ENCODE assay signal across 8 mouse cellular contexts in the genomic region with DNA sequence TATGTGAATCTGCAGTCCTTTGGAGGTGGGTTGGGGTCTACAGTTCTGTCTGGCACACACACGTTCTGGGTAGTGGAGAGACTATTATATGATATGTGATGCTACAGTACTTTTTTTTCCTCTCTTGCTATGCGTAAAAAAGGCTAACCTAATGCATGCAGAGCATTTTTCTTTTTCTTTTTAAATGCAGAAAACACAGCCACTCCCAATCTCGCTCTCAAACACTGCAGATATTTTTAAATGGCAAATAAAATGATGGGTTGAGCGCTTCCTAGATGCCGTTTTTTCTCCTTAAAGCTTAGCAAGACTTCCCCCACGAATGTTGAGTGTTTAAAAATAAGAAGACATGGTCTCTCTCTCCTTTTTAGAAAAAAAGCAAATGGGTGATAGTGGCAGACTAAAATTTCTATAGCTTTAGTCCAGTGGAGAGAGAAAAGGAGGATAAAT. TPM values are rescaled to one million over a fixed set of nuclear protein-coding genes. Genes with fewer than 3 reads are reported as not detected.
DNase-seq lines count a peak whose midpoint lies in the region; ATAC-seq and TF ChIP-seq lines count a peak whose summit lies in the region.

No protein-coding gene starts in this region.

- H3K27me3 ChIP-seq in erythroblast, embryonic 14.5 days (ENCODE audit: control insufficient read depth), result peaks cover 54% of the 10 kb centered on the region
- no peaks in the 10 kb centered on the region for H3K27me3 ChIP-seq in limb, embryonic 10.5 days (ENCODE audit: low read depth, poor library complexity, severe bottlenecking)
- H3K27me3 ChIP-seq in small intestine, adult 2 months (ENCODE audit: control insufficient read depth, insufficient read depth, low read length), result no peaks in the 10 kb centered on the region

- no peaks in the 10 kb centered on the region for H3K36me3 ChIP-seq in erythroblast, embryonic 14.5 days (ENCODE audit: control insufficient read depth)
- no peaks in the 10 kb centered on the region for H3K36me3 ChIP-seq in limb, embryonic 10.5 days
- H3K36me3 ChIP-seq in small intestine, adult 2 months (ENCODE audit: control insufficient read depth, insufficient read depth, low read length), result no peaks in the 10 kb centered on the region

- H3K4me3 ChIP-seq in erythroblast, embryonic 14.5 days (replicated peaks), result peak overlapping the region; percentile 82
- peak overlapping the region; percentile 98 for H3K4me3 ChIP-seq in limb, embryonic 10.5 days
- peak overlapping the region; percentile 67 for H3K4me3 ChIP-seq in small intestine, adult 2 months (ENCODE audit: low read depth, low read length)

- 5% methylated on average over 6 of the region's 6 CpGs for WGBS in limb, embryonic 10.5 days
- WGBS in small intestine, adult 2 months, result 3% methylated on average over 6 of the region's 6 CpGs

- H3K9me3 ChIP-seq in erythroblast, embryonic 14.5 days (ENCODE audit: control insufficient read depth, low read length), result peaks cover 2% of the 10 kb centered on the region; the same call in 1 of the 2 replicates
- H3K9me3 ChIP-seq in limb, embryonic 10.5 days (replicated peaks), result no peaks in the 10 kb centered on the region

- no peak for TF ChIP-seq POLR2A in small intestine, adult 2 months (IDR thresholded peaks at IDR 0.05; ENCODE audit: low read depth, low read length)

- peaks cover 35% of the 10 kb centered on the region for H3K4me1 ChIP-seq in erythroblast, embryonic 14.5 days (ENCODE audit: control insufficient read depth)
- peaks cover 69% of the 10 kb centered on the region for H3K4me1 ChIP-seq in limb, embryonic 10.5 days
- H3K4me1 ChIP-seq in small intestine, adult 2 months (ENCODE audit: control insufficient read depth, insufficient read depth, insufficient read length, low read length), result no peaks in the 10 kb centered on the region

- peak; percentile 10 for DNase-seq in right cerebral cortex, adult 18-20 months
- no peak for DNase-seq in right cerebral cortex, postnatal 10 days (ENCODE audit: low spot score in 2 of 2)
- no peak for DNase-seq in limb, embryonic 10.5 days (ENCODE audit: low spot score)
- no peak for DNase-seq in adipocyte (ENCODE audit: low spot score)

- H3K27ac ChIP-seq in limb, embryonic 10.5 days, result peak overlapping the region; percentile 95; the same call in 1 of the 2 replicates
- peak overlapping the region; percentile 74 for H3K27ac ChIP-seq in small intestine, adult 2 months (ENCODE audit: insufficient read depth, low read depth, low read length)

- TF ChIP-seq CTCF in small intestine, adult 2 months (IDR thresholded peaks at IDR 0.05; ENCODE audit: extremely low read depth, insufficient read length, insufficient replicate concordance, low read depth, low read length), result no peak

- ATAC-seq in erythroblast, adult 5-6 weeks (replicated peaks; ENCODE audit: low FRiP score, poor library complexity, severe bottlenecking), result no peak
- ATAC-seq in monocyte, adult 5-6 weeks (replicated peaks; ENCODE audit: insufficient number of reproducible peaks, low FRiP score, low TSS enrichment, poor library complexity, severe bottlenecking), result no peak

RNA-seq across cellular contexts. Expression of a gene that starts 0.6 kb away (rescaled TPM):
- polyA plus RNA-seq in erythroblast, embryonic 14.5 days (2012), result 0.09 and 0.18 TPM in 2 replicates
- 38.0 and 46.8 TPM in 2 replicates for total RNA-seq in erythroblast, adult 5-6 weeks (2015; ENCODE audit: low replicate concordance)
- 35.1 and 35.5 TPM in 2 replicates for total RNA-seq in erythroblast, adult 5-6 weeks (2017; ENCODE audit: low replicate concordance)
- polyA plus RNA-seq in limb, embryonic 10.5 days (2016; fragmentation: Nextera tagmentation; extraction: Ambion mirVana), result 46.4 and 63.7 TPM in 2 replicates
- 8.1 and 20.2 TPM in 2 replicates for polyA plus RNA-seq in small intestine, adult 2 months (2012; rRNA removed)
- total RNA-seq in monocyte, adult 5-6 weeks (2017), result 301 to 321 TPM (median 307 TPM) in 3 replicates
